Mouse (Mus musculus): ENCODE data around the gene Cdk14.
"Not testable (repeated sequence)": the region's sequence is repeated elsewhere in the genome, so short reads cannot be mapped to it uniquely, and the experiment has no call there.

The Cdk14 gene

DNA sequence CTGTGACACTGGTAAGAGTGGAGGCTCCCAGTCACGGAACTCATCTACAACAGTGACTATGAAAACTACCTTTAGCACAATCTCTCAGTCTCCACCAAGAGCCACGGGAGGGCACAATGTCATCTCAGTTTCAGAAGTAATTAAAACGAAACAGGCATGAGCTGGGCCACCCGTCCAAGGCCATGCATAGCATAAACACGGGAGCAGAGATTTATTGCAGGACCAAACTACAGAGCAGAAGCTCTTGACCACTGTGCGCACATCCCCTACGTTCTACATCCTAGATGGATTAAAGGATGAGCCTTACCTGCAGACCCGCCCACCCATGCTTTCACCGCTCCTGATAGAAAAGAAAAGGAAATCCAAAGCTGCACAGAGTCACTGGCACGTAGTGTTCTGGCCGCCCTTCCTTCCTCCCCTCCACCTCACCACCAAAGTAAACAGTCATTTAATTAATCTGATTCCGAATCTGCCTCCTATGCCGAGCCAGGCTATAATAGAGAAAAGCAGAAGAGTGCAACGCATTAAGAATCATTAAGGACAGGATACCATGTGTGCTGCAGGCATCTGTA is 158.3 kb downstream of the Cdk14 start:
- no peak for DNase-seq (ENCODE audit: low read depth)

DNA sequence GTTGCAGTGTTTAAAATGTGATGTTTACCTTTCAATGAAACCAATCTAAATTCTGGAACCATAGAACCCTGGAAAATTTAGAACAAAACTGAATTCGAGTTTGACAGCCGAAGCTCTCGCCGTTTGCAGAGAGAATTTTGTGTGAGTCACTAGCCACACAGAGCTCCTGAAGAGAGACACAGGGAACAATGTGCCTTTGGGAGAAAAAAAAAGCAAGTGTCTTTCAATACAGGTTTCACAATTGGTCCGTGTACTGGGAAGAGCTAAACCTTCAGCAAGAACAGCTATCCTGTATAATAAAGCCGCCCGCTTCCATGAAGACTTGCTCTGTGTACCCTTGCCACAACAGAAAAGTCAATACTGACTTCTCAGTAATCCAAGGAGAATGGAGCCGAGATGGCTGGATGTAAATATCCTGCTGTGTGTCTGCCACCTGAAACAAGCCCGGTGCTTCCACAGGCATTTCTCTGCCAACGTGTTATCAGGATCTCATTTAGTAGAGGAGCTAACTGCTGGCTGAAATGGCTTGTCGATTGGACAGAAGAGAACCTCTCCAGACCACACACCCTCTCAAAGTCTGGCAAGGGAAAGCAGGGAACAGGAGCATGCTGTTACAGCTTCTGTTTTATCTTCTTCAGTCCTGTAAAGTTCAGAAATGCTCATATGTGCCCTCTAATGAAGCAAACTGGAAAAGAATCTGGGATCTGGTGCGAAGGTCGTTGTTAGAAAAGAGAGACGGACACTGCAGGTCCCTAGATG is 159.0 kb downstream of the Cdk14 start:
- DNase-seq (ENCODE audit: low read depth) = no peak

DNA sequence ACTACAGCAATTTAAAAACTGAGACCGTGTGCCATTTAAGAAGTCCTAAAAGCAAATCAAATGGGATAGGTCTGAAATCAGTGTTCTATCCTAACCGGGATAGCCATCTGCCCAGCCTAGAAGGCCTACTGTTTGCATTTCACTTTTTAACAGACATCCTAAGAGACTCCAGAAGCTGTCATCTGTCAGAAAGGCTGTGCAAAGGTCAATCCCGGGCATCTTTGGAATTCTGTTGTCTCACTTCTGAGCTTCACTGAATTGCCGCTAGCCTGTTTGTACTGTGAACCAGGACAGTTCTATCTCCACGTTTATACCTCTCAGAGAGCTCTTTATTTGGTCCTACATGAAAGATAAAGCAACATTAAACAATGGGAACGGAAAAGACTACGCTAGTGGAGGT is 159.8 kb downstream of the Cdk14 start:
- no peak for DNase-seq (ENCODE audit: low read depth)

DNA sequence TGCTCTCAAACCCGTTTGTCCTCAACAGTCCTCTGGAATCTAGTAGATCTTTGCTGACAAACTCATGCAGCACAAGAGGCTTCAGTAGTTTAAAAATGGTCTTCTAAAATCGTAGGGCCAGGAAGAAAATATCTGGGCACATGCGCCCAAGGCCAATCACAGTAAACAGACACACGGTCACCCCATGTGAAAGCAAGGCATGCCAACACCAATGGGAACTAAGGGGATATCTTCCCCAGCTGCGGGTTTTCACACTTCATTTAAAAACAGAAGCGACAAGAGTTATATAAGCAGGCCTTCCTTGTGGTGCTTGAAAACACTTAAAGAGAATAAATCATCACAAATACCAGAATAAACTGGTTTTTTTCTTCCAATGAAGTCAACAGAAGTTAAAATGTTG is 165.7 kb downstream of the Cdk14 start:
- no peak for DNase-seq (ENCODE audit: low read depth)

DNA sequence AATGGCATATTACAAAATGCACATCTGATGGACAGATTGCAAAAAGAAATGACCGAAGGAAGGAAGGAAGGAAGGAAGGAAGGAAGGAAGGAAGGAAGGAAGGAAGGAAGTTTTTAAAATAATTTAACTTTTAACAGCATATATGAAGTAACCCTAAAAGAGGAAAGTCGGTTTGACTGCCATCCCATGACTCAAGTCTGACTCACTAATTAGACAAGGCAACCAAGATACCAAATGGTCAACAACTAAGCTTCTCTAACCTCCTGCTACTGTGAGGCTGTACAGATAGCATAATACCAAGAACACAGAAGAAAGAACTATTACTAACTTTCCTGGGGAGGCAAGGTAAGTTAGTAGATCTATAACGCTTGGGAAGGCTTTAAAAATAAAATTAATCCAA is 166.9 kb downstream of the Cdk14 start:
- peak; percentile 76 for DNase-seq (ENCODE audit: low read depth)

DNA sequence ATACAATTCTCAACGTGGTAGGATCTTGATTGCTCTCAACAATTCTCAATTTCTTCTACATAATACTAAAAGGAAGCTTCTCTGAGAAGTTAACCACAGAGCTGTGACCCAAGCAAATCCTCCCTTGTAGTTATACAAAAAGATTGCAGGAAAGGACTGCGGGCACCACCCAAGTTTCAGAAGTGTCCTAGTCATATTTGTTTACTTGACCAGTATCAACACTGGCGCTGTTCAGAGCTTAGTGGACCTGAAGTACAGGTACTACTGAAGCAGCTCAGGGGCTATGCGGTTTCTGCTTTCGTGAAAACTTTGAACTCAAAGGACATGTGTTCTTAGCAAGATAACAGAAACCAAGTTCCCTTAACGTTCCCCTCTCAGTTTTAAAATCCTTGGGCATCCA is 172.4 kb downstream of the Cdk14 start:
- DNase-seq (ENCODE audit: low read depth) = no peak

DNA sequence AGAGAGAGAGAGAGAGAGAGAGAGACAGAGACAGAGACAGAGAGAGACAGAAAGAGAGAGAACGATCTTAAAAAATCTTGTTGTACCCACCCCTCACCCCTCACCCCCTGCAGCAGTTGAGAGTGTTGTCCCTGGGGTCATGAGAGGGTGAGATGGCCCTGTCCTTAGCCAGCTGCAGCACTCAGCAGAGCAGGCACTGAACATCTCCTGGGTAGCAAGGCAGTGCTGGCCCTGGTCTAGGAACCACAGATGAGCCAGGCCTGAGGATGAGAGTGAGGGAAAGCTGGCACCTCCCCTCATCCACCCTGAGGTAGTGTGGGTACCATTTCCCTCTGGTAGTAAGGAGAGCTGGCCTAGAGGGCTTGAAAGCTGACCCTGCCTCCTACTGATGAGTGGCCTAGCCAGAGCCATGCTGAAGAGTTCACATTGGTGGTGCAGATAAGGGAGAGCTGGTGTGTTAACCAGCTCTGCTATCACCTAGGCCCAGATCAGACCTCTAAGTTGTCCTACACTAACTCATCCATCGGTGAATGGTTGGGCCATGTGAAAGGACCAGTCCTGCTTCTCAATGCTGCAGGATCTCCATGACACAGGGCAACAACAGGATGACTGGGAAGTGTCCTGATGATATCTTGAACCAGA is 173.5 kb downstream of the Cdk14 start:
- no peak for DNase-seq (ENCODE audit: low read depth)

DNA sequence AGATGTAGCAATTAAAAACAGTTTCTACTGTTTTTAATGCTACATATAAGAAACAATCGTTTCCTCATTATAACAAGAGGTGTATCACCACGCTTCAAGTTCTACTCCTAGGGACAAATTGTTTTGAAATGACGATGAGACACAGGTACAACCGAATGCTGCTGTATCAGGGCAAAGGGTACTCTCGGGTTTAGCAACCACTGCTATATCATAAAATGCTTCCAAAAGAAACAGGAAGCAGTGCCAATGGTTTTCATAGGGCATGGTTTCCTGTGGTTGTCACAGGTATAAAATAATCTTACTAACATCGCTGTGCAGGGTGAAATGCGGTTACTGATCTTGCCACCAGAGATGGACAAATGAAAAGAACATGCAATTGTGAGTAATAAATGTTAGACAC is 174.9 kb downstream of the Cdk14 start:
- no peak for DNase-seq (ENCODE audit: low read depth)

DNA sequence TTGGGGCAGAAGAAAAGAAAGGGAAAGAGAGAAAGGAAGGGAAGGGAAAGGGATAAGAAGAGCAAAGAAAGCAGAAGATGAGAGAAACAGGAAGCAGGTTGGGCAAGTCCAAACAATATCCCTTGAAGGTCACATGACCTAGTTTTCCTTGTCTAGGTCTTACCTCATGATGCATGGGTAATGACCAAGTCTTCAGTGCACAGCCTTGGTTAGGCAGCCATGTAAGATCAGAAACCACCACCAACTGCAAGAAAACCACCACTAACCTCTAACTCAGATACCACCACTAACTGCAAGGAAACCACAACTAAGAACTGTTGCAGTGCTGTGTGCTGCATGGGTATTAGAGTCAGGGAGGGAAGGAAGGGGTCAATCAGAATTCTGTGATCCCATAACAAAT is 176.5 kb downstream of the Cdk14 start:
- peak; percentile 83 for DNase-seq (ENCODE audit: low read depth)

DNA sequence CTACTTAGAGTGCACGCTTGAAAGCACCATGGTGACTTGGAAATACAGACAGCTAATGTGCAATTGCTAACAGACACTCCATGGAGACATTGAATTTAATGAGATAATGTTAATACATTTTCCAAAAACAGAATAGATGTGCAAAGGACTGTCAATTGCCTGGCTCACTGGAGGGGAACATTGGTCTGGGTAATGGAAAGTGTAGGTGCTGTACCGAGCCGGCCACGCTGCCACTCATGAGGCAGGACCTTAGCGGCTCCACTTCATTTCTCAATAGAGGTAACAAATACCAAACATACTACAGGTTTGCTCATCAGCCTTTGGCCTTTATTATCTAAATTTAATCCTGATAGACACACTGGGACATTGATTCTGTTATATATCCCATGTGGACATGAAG is 177.4 kb downstream of the Cdk14 start:
- DNase-seq (ENCODE audit: low read depth) = no peak

DNA sequence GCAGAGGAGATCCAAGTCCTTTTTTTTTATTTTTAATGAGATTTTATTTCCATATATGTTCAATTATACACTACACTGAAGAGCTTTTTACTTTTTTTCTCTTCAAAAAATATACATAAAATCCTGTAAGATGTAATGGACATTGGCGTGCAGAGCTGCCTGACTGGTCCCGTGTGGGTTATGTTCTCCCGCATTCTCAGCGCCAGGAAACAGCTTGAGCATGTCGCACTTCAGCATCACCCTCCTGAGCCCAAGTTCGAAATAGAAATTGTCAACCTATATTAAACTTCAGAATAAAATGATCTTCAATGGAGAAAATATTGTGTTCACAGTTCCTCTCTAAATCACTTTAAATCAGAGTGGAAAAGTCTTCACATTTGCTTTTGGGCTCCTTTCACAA is 179.0 kb downstream of the Cdk14 start:
- no peak for DNase-seq (ENCODE audit: low read depth)

DNA sequence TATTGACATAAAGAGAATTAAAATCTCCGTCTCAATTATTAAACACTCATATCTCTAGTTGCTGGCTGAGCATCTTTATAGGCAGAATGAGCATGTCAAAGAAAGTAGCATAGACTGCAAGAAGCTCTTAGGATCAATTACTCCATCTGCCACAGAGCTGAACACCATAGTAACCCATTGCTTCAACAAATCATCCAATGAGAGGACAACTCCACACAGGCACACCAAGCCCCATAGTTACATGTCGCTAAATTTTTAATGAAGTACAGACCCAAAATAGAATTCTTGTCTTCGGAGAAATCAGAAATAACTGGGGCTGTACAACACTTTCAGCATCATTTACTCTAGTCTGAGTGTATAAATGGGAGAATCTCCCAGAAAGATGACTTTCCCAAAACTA is 180.0 kb downstream of the Cdk14 start:
- no peak for DNase-seq (ENCODE audit: low read depth)

DNA sequence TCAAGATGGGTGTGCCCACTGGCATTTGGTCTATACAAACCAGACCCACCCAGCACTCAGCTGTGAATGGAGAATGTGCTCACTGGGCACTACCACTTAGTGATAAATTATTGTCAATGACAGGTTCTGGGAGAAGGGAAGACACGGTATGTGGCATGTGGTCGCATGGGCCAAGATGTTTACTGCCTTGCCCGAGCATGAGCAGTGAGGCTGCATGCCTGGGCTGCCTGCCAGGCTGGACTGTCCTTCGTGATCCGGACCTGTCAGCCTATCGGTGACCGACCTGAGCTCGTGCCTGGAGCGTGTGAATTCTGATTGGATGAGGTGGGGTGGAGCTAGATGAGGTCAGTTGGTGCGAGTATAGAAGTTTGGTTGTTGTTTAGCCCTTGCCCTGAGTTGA is 185.2 kb downstream of the Cdk14 start:
- DNase-seq (ENCODE audit: low read depth) = not testable (repeated sequence)

DNA sequence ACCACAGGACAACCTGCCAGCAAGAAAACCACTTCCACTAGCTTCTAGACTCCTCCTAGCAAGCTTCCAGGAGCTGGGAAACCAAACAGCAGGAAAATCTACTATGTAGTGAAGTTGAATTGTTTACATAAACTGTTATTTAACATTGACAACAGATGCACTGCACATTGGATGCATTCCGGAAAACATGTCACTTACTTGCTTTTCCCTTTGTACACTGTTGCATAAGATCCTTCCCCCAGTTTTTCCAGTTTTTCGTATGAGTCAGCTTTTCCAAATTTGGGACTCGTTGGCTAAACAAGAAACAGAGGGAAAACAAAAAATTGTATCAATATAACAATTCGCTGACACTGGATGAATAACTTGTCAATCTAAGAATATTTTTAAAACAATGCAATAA is 193.1 kb downstream of the Cdk14 start:
- DNase-seq (ENCODE audit: low read depth) = no peak

DNA sequence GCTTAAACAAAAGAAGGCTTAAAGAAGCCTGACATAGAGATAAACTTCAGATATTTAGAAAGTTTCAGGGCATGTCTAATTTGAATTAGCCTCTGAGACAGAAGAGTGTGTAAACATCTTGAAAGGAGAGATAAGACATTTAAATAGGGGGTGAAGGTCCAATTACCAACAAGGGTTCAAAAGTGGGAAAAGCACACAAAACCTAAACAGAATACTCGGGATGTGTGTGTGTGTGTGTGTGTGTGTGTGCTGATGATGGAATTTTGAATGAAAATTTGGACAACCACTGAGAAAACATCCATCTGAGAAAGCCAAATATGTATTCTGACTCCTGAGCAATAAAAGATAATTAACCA is 208.4 kb downstream of the Cdk14 start:
- DNase-seq (ENCODE audit: low read depth) = no peak

DNA sequence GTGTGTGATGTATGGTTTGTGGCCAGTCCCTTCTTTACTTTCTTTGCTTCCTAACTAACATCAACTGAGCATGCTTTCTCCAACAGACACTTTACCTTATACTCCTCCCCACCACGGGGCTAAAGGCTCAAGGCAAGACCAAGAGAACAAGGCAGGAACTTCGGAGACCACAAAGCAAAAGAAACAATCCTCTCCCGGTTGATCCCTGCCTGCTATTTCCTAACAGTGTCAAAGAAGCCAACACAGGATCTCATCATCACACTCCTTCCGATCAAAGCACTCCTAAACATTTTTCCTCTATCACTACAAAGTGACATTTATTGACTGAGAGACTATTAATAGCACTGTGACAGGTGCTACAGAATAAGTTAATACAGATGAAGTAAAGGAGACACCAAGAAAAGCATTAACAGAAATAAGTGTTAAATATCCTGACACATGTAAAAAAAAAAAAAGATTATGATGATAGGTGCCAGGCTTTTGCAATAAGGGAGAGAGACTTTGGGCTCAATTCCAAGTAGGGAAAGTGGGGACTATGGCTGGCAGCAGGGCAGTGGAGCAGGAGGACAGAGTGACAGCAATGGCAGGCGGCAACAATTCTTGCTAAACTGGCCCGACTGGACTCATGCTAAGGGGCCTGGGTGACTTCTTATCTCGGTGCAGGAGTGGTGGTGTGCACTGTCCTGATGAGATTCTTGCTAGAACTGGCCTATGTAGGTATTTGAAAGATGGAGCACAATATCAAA is 208.9 kb downstream of the Cdk14 start:
- DNase-seq (ENCODE audit: low read depth) = no peak

DNA sequence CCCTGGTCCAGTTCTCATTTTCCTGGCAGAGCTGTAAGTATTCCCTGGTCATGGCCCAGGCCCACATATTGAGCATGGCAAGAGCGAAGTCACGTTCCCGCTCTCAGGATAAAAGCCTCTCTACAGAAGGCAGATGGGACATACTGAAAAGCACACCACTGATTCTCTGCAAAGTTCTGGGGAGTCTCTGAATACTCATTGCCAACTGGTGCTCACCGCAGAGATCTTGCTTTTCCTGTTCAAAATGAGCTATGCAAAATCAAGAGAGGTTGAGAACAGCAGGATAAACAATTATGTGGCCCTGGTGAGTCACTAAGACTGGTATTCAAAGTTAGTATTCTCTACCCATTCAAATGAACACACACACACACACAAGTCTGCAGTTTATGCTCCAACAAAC is 212.1 kb downstream of the Cdk14 start:
- DNase-seq (ENCODE audit: low read depth) = no peak

DNA sequence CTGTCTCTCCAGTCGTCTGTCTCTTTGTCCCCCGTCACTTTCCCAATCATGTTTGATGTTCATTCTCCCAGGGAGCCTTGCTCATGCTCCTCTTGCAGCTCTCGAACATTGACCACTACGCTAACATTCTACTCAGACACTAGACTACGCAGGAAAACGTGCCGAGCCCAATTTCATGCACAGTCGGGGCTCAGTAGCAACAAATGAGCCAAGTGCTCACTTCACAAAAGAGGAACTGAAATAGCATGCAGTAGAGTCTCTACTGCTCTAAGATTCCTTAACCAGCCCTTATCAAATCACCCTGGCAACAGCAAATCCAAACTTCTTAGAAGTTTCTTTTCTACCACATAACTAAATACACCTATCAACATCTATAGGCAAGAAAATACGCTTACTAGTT is 214.1 kb downstream of the Cdk14 start:
- DNase-seq (ENCODE audit: low read depth) = no peak

DNA sequence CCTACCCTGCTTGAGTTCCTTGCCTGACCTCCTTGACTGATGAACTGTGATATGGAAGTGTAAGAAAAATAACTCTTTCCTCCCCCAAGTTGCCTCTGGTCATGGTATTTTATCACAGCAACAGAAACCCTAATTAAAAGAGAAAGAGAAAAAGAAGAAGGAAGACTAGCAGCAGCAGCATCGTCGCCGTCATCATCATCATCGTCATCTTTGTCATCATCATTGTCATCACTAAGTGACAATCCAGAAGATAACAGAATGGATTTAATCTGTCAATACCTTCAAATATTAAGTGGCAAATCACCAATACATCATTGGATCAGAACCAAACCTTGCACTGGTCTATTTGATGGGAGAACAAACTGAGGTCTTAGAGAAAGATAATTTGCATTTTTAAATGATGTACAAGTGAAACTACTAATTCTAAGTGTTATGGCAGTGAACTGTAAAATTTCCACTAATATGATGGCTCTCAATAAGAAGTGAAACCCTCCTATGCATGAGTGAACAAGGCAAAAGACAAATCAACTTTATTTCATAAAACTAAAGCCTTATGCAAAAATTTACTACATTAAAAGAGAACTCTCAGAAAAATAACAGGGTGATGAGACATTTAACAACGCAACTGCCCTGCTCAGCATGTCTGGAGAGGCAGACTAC is 225.4 kb downstream of the Cdk14 start:
- DNase-seq (ENCODE audit: low read depth) = no peak

DNA sequence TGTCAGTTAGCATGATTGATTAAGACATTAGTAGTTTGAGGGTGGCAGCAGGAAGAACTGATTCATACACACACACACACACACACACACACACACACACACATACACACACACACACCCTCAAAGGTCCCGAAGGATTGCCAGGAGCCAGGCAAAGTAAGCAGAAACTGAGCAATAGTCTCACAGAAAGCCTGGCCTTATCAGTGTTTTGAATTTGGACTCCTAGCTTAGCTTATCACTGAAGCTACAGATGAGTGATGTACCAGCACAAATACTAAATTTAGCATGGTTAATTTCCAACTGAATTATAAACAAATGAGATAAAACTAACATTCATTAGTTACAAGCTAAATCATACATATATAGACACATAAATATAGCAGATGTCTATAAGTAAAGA is 230.5 kb downstream of the Cdk14 start:
- no peak for DNase-seq (ENCODE audit: low read depth)

DNA sequence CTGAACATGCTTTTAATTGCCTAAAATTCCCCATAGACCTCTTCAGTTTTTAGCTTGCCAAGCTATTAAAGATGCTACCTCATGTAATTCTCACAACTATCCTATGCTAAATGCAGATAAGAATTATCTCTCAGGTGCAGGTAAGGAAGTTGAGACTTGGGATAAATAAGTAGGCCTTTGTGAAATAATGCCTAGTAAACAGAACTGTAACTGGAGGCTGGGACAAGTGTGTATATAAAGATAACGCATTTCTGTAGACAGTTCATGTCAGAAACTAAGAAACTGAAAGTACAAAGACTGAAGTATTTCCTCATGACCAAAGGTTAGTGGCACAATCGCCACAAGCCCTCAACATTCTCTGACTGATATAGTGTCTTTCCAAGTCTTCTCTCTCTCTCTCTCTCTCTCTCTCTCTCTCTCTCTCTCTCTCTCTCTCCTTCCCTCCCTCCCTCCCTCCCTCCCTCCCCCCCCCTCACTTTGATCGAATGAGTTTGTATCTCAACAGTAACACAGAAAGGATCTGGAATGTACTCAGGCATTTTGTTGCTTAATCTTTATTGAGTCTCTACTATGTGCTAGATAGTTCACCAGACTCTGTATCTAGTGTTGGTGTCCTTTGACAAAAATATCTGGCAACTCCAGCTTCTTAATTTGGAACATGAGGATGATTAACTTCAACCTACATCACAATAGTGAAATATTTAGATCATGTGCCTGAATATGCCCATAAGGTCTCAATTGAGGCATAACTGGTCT is 233.9 kb downstream of the Cdk14 start:
- peak; percentile 50 for DNase-seq (ENCODE audit: low read depth)

DNA sequence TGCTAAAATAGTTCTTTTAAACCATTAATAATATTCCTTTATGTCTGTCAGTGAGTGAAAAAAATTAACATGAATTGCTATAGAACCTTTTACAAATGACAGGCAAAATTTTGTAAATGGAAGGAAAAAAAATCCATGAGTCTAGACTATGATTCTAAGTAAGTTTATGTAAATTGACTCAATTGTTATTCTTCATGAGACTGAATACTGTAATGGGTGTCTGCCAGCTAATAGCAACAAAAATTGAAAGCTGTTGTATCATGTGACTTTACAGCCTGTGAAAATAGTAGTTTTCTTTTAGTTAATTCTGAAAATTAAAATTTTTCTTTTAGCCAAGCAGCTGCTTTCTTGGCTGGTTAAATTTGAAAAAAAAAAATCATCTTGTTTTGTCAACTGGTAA is 234.6 kb downstream of the Cdk14 start:
- DNase-seq (ENCODE audit: low read depth) = no peak

All from 416B (cell line).